Mouse (Mus musculus): ENCODE data around the gene Cox10.

DNA sequence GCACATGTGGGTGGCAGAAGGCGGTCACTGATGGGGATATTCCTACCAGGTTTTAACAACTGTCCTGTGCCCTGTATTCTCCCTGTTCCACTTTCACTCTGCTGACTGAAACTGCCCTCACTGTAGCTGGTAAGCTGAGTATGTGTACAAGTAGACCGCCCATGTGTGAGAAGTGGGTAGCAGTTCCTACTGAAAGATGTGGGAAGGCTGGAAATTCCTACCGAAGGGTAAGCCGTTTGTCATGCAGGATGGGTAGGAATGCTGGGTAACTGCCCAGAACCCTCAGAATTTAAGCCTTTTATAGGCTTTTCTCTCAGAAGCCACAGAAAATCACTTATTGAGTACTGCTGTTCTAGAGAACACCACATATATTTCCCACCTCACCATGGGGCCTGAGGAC is 75.1 kb downstream of the Cox10 start:
- no peak for TF ChIP-seq TAL1 (IDR thresholded peaks at IDR 0.05; ENCODE audit: low read length)
- no peak for TF ChIP-seq GATA1 (IDR thresholded peaks at IDR 0.05; ENCODE audit: low read length)
